Comparison of ENCODE assay signal across 7 mouse cellular contexts in genomic region chr11:55389778-55390177, GRCm38 (mm10). TPM values are rescaled to one million over a fixed set of nuclear protein-coding genes. Genes with fewer than 3 reads are reported as not detected.
DNase-seq lines count a peak whose midpoint lies in the region; ATAC-seq and TF ChIP-seq lines count a peak whose summit lies in the region.

No protein-coding gene starts in this region.

- no peaks in the 10 kb centered on the region for H3K27me3 ChIP-seq in embryonic facial prominence, embryonic 11.5 days (ENCODE audit: control insufficient read depth, insufficient read depth, low read length)
- no peaks in the 10 kb centered on the region for H3K27me3 ChIP-seq in limb, embryonic 14.5 days (ENCODE audit: control insufficient read depth, insufficient read depth, low read length)

- ATAC-seq in embryonic facial prominence, embryonic 11.5 days (replicated peaks; ENCODE audit: insufficient number of reproducible peaks, low FRiP score, low TSS enrichment, low read depth), result no peak
- peak; percentile 47; the same call in 1 of the 2 replicates for ATAC-seq in limb, embryonic 14.5 days (ENCODE audit: low FRiP score, low read depth)

- no peak overlapping the region for H3K9ac ChIP-seq in embryonic facial prominence, embryonic 11.5 days (replicated peaks; ENCODE audit: low read length)
- H3K9ac ChIP-seq in limb, embryonic 14.5 days (ENCODE audit: low read depth, low read length, severe bottlenecking), result no peak overlapping the region

- DNase-seq in right cerebral cortex, adult 18-20 months, result peak; percentile 26
- no peak for DNase-seq in right cerebral cortex, postnatal 25 days
- DNase-seq in adrenal gland, postnatal 25 days, result peak; percentile 70
- peak; percentile 93 for DNase-seq in embryonic facial prominence, embryonic 11.5 days (ENCODE audit: low spot score)
- DNase-seq in hindlimb bud, embryonic 11.5 days (ENCODE audit: extremely low spot score, low read depth, low spot score), result peak; percentile 57
- peak; percentile 90 for DNase-seq in limb, embryonic 14.5 days (ENCODE audit: low spot score)
- peak; percentile 36 to 58 for DNase-seq in right cerebral cortex, adult 2 months (ENCODE audit: low spot score in 2 of 2)

- H3K4me1 ChIP-seq in embryonic facial prominence, embryonic 11.5 days (ENCODE audit: control insufficient read depth, insufficient read depth, low read length), result no peaks in the 10 kb centered on the region
- H3K4me1 ChIP-seq in limb, embryonic 14.5 days (ENCODE audit: control insufficient read depth, insufficient read depth, low read length), result peaks cover 8% of the 10 kb centered on the region; the same call in 1 of the 2 replicates

- no peak overlapping the region for H3K4me3 ChIP-seq in embryonic facial prominence, embryonic 11.5 days (ENCODE audit: low read depth, low read length)
- no peak overlapping the region for H3K4me3 ChIP-seq in limb, embryonic 14.5 days (replicated peaks; ENCODE audit: low read length)

- no peaks in the 10 kb centered on the region for H3K9me3 ChIP-seq in embryonic facial prominence, embryonic 11.5 days (replicated peaks; ENCODE audit: control insufficient read depth, low read length)
- H3K9me3 ChIP-seq in limb, embryonic 14.5 days (ENCODE audit: control insufficient read depth, low read length), result no peaks in the 10 kb centered on the region

- no peaks in the 10 kb centered on the region for H3K36me3 ChIP-seq in embryonic facial prominence, embryonic 11.5 days (replicated peaks; ENCODE audit: control insufficient read depth, insufficient read depth, low read depth, low read length)
- H3K36me3 ChIP-seq in limb, embryonic 14.5 days (ENCODE audit: control insufficient read depth, insufficient read depth, low read length), result peaks cover 11% of the 10 kb centered on the region

- H3K27ac ChIP-seq in embryonic facial prominence, embryonic 11.5 days (replicated peaks; ENCODE audit: low read depth, low read length), result no peak overlapping the region
- H3K27ac ChIP-seq in limb, embryonic 14.5 days (replicated peaks; ENCODE audit: low read depth, low read length), result peak overlapping the region; percentile 33; the same call in 1 of the 2 replicates

- WGBS in embryonic facial prominence, embryonic 11.5 days, result 4% methylated on average over 2 of the region's 2 CpGs
- 0% methylated on average over 2 of the region's 2 CpGs for WGBS in limb, embryonic 14.5 days

- H3K4me2 ChIP-seq in embryonic facial prominence, embryonic 11.5 days (ENCODE audit: low read depth, low read length), result no peak overlapping the region
- H3K4me2 ChIP-seq in limb, embryonic 14.5 days (replicated peaks; ENCODE audit: low read depth, low read length, severe bottlenecking), result no peak overlapping the region

- TF ChIP-seq POLR2A in limb, embryonic 14.5 days (IDR thresholded peaks at IDR 0.05; ENCODE audit: borderline replicate concordance, extremely low read depth, insufficient read depth, insufficient read length), result no peak

RNA-seq across cellular contexts. Expression of gene Sparc, which starts 33.2 kb away (rescaled TPM):
- 3,454 and 3,884 TPM in 2 replicates for total RNA-seq in adrenal gland, postnatal 25 days (2021)
- polyA plus RNA-seq in embryonic facial prominence, embryonic 11.5 days (2014; fragmentation: Nextera tagmentation; extraction: Ambion mirVana), result 423 and 462 TPM in 2 replicates
- polyA plus RNA-seq in limb, embryonic 14.5 days (2012; rRNA removed), result 1,741 and 2,064 TPM in 2 replicates
- polyA plus RNA-seq in limb, embryonic 14.5 days (2014; fragmentation: Nextera tagmentation; extraction: Ambion mirVana), result 2,065 and 2,257 TPM in 2 replicates

RNA-seq across cellular contexts. Expression of gene Fat2, which starts 53.4 kb away (rescaled TPM):
- total RNA-seq in adrenal gland, postnatal 25 days (2021), result 0.19 TPM in 1 of 2 replicates, not detected in the other
- 0.07 and 0.08 TPM in 2 replicates for polyA plus RNA-seq in embryonic facial prominence, embryonic 11.5 days (2014; fragmentation: Nextera tagmentation; extraction: Ambion mirVana)
- polyA plus RNA-seq in limb, embryonic 14.5 days (2012; rRNA removed), result 1.3 TPM in 2 replicates
- polyA plus RNA-seq in limb, embryonic 14.5 days (2014; fragmentation: Nextera tagmentation; extraction: Ambion mirVana), result 1.1 and 1.4 TPM in 2 replicates
